Mouse (Mus musculus) lung, postnatal 0 days (tissue): Measurements from ENCODE around the gene Shld2. TPM values are rescaled to one million over a fixed set of nuclear protein-coding genes. Genes with fewer than 3 reads are reported as not detected.

Source experiments
- ATAC-seq: fragments of 200-750 bp; cut with Nextera tagmentation; 2 replicates; pipeline ENCODE4 v1.8.0; 2017; ENCODE audit warnings: moderate library complexity
- DNase-seq: peaks from one replicate; pipeline ENCODE4 v3.0.0-alpha.2; 2016; ENCODE audit warnings: low spot score
- H3K27ac ChIP-seq: fragments of 300-500 bp; sonication (generic); 2 replicates; pipeline ENCODE4 v1.5.1; 2014; ENCODE audit warnings: antibody characterized with exemption, mild to moderate bottlenecking, low read length, mixed read lengths
- H3K27me3 ChIP-seq: fragments of 300-500 bp; sonication (generic); replicated peaks from 2 replicates; pipeline ENCODE4 v1.6.1; 2014; ENCODE audit warnings: low read length, mixed read lengths; ENCODE audit not compliant: insufficient read depth
- H3K36me3 ChIP-seq: fragments of 300-500 bp; sonication (generic); 2 replicates; pipeline ENCODE4 v1.6.1; 2014; ENCODE audit warnings: low read length, mixed read lengths; ENCODE audit not compliant: insufficient read depth
- H3K4me1 ChIP-seq: fragments of 300-500 bp; sonication (generic); 2 replicates; pipeline ENCODE4 v1.6.1; 2014; ENCODE audit warnings: antibody characterized with exemption, low read depth, low read length, mixed read lengths; ENCODE audit not compliant: insufficient read depth
- H3K4me2 ChIP-seq: fragments of 300-500 bp; sonication (generic); replicated peaks from 2 replicates; pipeline ENCODE4 v1.6.1; 2014; ENCODE audit warnings: low read depth, mild to moderate bottlenecking, low read length, moderate library complexity, mixed read lengths
- H3K4me3 ChIP-seq: fragments of 300-500 bp; sonication (generic); 2 replicates; pipeline ENCODE4 v1.5.1; 2014; ENCODE audit warnings: low read depth, low read length
- H3K9ac ChIP-seq: fragments of 300-500 bp; sonication (generic); replicated peaks from 2 replicates; pipeline ENCODE4 v1.6.1; 2014; ENCODE audit warnings: low read depth, mild to moderate bottlenecking
- H3K9me3 ChIP-seq: fragments of 300-500 bp; sonication (generic); 2 replicates; pipeline ENCODE4 v1.6.1; 2016; ENCODE audit warnings: low read length, mixed read lengths
- CTCF ChIP-seq: IDR thresholded peaks from 2 replicates; pipeline ENCODE4 v1.5.1; 2016; ENCODE audit warnings: antibody characterized with exemption, mild to moderate bottlenecking
- EP300 ChIP-seq: IDR thresholded peaks from 2 replicates; pipeline ENCODE4 v1.6.1; 2016; ENCODE audit warnings: antibody characterized with exemption, mild to moderate bottlenecking, control low read depth
- WGBS: fragments of 180-500 bp; shearing (Covaris S2); extraction: QIAGEN DNeasy Blood & Tissue Kit; methylation state at CpG from one replicate; pipeline ENCODE4 v1.1.7; 2014; 5-methylcytosine and 5-hydroxymethylcytosine counted together
- polyA plus RNA-seq: library from polyadenylated mRNA; unstranded; fragments of >200 nt; fragmentation: Nextera tagmentation; extraction: Ambion mirVana; gene quantifications from 2 replicates; pipeline ENCODE4 v1.2.1, GENCODE M21; 2015

Shld2 gene
- polyA plus RNA-seq, 1 experiment from 2014 or later, result 7.5 TPM

DNA sequence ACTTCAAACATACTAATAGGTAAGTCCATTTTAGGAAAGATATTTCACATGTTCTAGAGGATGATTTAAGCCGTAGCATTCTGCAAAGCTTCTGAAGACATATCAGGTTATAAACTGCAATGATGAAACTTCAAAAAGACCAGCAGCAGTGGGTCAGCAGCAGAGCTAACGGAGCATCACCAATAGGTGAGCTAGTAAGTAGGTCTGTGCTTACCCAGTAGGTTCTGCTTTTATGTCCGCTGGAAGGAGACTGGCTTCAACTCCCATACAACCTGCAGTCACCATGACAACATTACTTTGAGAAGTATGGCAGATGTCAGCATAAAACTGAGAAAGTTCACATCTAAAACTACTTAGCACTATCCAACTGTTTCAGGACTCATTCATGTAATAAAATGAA lies 16.7 kb downstream of the Shld2 start:
- Histone ChIP-seq H3K4me1 (0 out of 2 replicates have a peak, but pooled peaks cover 3% of the 10 kb centered on the region), H3K4me2 (no peak overlapping the region), H3K36me3 (no peaks in the 10 kb centered on the region), H3K27me3 (no peaks in the 10 kb centered on the region), H3K4me3 (no peak overlapping the region), H3K27ac (no peak overlapping the region), H3K9ac (no peak overlapping the region), H3K9me3 (no peaks in the 10 kb centered on the region)
- WGBS, result 89% methylated on average over 3 of the region's 3 CpGs
- ATAC-seq (no peak), DNase-seq (no peak)
- TF ChIP-seq EP300 (no peak), CTCF (no peak)

GRCm38 (mm10) chr14:34290229-34290628 lies 20.1 kb downstream of the Shld2 start:
- no peak overlapping the region for H3K27ac ChIP-seq
- no peak overlapping the region for H3K9ac ChIP-seq
- DNase-seq (no peak), ATAC-seq (no peak)
- H3K27me3 ChIP-seq, result no peaks in the 10 kb centered on the region
- WGBS, result 21% methylated on average over 1 of the region's 1 CpGs
- H3K4me3 ChIP-seq, result no peak overlapping the region
- no peak overlapping the region for H3K4me2 ChIP-seq
- TF ChIP-seq CTCF (no peak), EP300 (no peak)
- no peaks in the 10 kb centered on the region for H3K4me1 ChIP-seq
- no peaks in the 10 kb centered on the region for H3K9me3 ChIP-seq
- H3K36me3 ChIP-seq, result no peaks in the 10 kb centered on the region

DNA sequence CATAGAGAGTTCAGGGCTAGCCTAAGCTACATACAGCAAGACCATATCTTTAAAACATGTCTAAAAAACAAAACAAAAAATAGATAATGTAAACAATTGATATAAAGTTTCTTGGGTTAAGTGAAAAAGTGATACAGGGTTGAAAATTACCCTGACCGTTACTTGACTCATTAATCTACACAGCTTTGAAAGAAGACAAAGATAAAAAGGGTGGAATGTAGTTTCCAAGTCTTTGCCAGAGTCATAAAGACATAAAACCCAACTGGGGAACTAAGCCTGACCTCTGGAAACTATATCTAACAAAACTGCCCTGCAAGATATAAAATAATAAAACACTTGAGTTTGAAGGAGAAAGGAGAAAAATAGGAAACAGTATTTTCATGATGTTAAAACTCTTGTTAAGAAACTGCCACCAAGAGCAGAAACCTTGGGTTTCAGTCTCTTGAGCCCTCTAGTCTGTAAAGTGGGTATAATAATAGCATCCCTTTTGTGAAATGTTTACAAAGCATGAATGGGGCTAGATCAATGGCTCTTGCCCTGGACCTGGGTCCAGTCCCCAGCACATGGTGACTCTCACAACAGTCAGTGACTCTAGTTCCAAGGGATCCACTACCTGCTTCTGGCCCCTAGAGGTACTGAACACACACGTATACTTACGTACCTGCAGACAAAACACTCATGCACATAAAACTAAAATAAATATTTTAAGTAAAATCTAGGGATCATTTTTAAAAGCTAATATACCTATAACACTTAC lies 20.9 kb downstream of the Shld2 start:
- no peak for DNase-seq
- no peak for TF ChIP-seq CTCF
- TF ChIP-seq EP300, result no peak
- ATAC-seq, result no peak
- Histone ChIP-seq H3K27ac (no peak overlapping the region), H3K9ac (no peak overlapping the region), H3K4me2 (no peak overlapping the region), H3K4me1 (no peaks in the 10 kb centered on the region), H3K27me3 (no peaks in the 10 kb centered on the region), H3K9me3 (no peaks in the 10 kb centered on the region), H3K4me3 (no peak overlapping the region), H3K36me3 (no peaks in the 10 kb centered on the region)
- WGBS, result 87% methylated on average over 3 of the region's 3 CpGs

DNA sequence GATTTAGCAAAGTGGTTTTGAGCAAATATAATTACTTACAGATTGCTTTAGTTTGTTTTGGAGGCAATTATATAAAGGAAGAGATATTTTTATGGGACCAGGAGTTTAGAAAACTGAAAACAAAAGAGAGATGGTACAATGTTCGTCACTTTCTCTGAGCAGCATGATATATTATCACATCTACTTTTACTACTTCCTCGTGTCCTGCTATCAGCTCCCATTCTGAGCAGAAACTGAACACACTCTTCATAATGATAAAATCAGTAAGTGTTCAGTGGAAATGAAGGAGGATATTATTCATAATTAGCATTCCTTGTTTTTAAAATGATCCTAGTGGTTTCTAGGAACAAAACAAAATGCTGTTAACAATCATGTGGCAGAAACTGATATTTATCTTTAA lies 21.9 kb downstream of the Shld2 start:
- Histone ChIP-seq H3K9ac (no peak overlapping the region), H3K27me3 (no peaks in the 10 kb centered on the region), H3K9me3 (no peaks in the 10 kb centered on the region), H3K27ac (no peak overlapping the region), H3K4me3 (no peak overlapping the region), H3K36me3 (no peaks in the 10 kb centered on the region), H3K4me2 (no peak overlapping the region), H3K4me1 (no peaks in the 10 kb centered on the region)
- TF ChIP-seq EP300 (no peak), CTCF (no peak)
- DNase-seq, result no peak
- no peak for ATAC-seq
- WGBS, result 67% methylated on average over 2 of the region's 2 CpGs

- Histone ChIP-seq H3K27me3 (no peaks in the 10 kb centered on the region), H3K4me1 (no peaks in the 10 kb centered on the region), H3K27ac (no peak overlapping the region), H3K9me3 (no peaks in the 10 kb centered on the region), H3K4me2 (no peak overlapping the region), H3K36me3 (no peaks in the 10 kb centered on the region), H3K9ac (no peak overlapping the region), H3K4me3 (no peak overlapping the region)
- WGBS, result 91% methylated on average over 5 of the region's 5 CpGs
- TF ChIP-seq EP300 (no peak), CTCF (no peak)
- ATAC-seq (no peak), DNase-seq (no peak)
Measured at GRCm38 (mm10) chr14:34281736-34282269, 28.5 kb downstream of the Shld2 start.

- no peak for ATAC-seq
- no peaks in the 10 kb centered on the region for H3K4me1 ChIP-seq
- 72% methylated on average over 2 of the region's 2 CpGs for WGBS
- no peak for DNase-seq
- H3K27ac ChIP-seq, result no peak overlapping the region
- no peaks in the 10 kb centered on the region for H3K36me3 ChIP-seq
- no peaks in the 10 kb centered on the region for H3K27me3 ChIP-seq
- no peaks in the 10 kb centered on the region for H3K9me3 ChIP-seq
- no peak for TF ChIP-seq EP300
- H3K4me2 ChIP-seq, result no peak overlapping the region
- H3K9ac ChIP-seq, result no peak overlapping the region
- no peak overlapping the region for H3K4me3 ChIP-seq
Measured at GRCm38 (mm10) chr14:34280798-34281197, 29.5 kb downstream of the Shld2 start.
